Mouse (Mus musculus) G1E (cell line): ENCODE measurements around the gene Sva. TPM values are rescaled to one million over a fixed set of nuclear protein-coding genes. Genes with fewer than 3 reads are reported as not detected.

ENCODE experiments used
- ATAC-seq: 2 replicates; pipeline ENCODE4 v1.8.0; 2016; ENCODE audit warnings: mild to moderate bottlenecking; ENCODE audit not compliant: insufficient number of reproducible peaks, poor library complexity, low FRiP score, severe bottlenecking; ENCODE audit errors: extremely low read depth
- DNase-seq: peaks from one replicate; pipeline ENCODE4 v3.0.0; 2012; ENCODE audit warnings: low spot score
- H3K27me3 ChIP-seq: 2 replicates; pipeline ENCODE4 v1.6.1; 2012; ENCODE audit warnings: mild to moderate bottlenecking, low read length, inconsistent platforms; ENCODE audit not compliant: insufficient read depth
- H3K36me3 ChIP-seq: replicated peaks from 2 replicates; pipeline ENCODE3; 2012; ENCODE audit warnings: mild to moderate bottlenecking, inconsistent platforms
- H3K4me1 ChIP-seq: 2 replicates; pipeline ENCODE4 v1.6.1; 2012; ENCODE audit warnings: low read depth, low read length, inconsistent platforms, mixed read lengths; ENCODE audit not compliant: insufficient read depth
- H3K4me3 ChIP-seq: 2 replicates; pipeline ENCODE4 v1.5.1; 2012; ENCODE audit warnings: low read depth, mild to moderate bottlenecking, inconsistent platforms, low read length, moderate library complexity, mixed read lengths
- H3K9me3 ChIP-seq: replicated peaks from 2 replicates; pipeline ENCODE4 v1.6.1; 2012; ENCODE audit warnings: inconsistent platforms
- CTCF ChIP-seq: IDR thresholded peaks from 2 replicates; pipeline ENCODE4 v1.5.1; 2012; ENCODE audit warnings: low read depth, low read length, inconsistent platforms, mixed read lengths
- GATA1 ChIP-seq: IDR thresholded peaks from 2 replicates; pipeline ENCODE4 v1.6.1; 2012; ENCODE audit warnings: borderline replicate concordance, low read length, inconsistent platforms, mixed read lengths
- GATA2 ChIP-seq: IDR thresholded peaks from 2 replicates; pipeline ENCODE4 v1.6.1; 2012; ENCODE audit warnings: low read depth, low read length, inconsistent platforms, borderline replicate concordance
- POLR2AphosphoS5 ChIP-seq: IDR thresholded peaks from 2 replicates; pipeline ENCODE4 v1.6.1; 2012; ENCODE audit warnings: low read depth, low read length, inconsistent platforms; ENCODE audit not compliant: insufficient replicate concordance
- TAL1 ChIP-seq: conservative IDR thresholded peaks from 2 replicates; pipeline ENCODE4 v1.6.1; 2012; ENCODE audit warnings: low read depth, low read length, inconsistent platforms, mixed read lengths
- polyA plus RNA-seq: library from polyadenylated mRNA; stranded (reverse); fragments of >175 nt; gene quantifications from 2 replicates; pipeline ENCODE4 v1.2.3, GENCODE M21; 2012
- total RNA-seq, 2 experiments: library from RNA; stranded (forward) in 1 of 2; stranded (reverse) in 1 of 2; fragments of 200-1000 nt in 1 of 2; fragments of >200 nt in 1 of 2; fragmentation: Nextera tagmentation in 1 of 2; gene quantifications; 2 replicates each; pipeline ENCODE4 v1.2.3; 2014 to 2017

Gene Sva
- not detected in 2 replicates for total RNA-seq (2014; fragmentation: Nextera tagmentation)
- total RNA-seq (2017) = not detected in 2 replicates
- polyA plus RNA-seq = not detected in 2 replicates

- Histone ChIP-seq H3K27me3 (no peaks in the 10 kb centered on the region), H3K9me3 (no peaks in the 10 kb centered on the region), H3K36me3 (no peaks in the 10 kb centered on the region), H3K4me1 (no peaks in the 10 kb centered on the region), H3K4me3 (no peak within 1 kb of the TSS)
- no peak for DNase-seq
- TF ChIP-seq POLR2AphosphoS5 (no peak), TAL1 (no peak), GATA1 (no peak), GATA2 (no peak), CTCF (no peak)
- ATAC-seq = no peak
Measured at GRCm38 (mm10) chr6:42038094-42038493, at the start of gene Sva. Sva (plus strand) TSS chr6:42038394.

Other genes with a start within 250 kb of the Sva start
- gene Pip, start 190.9 kb upstream of the Sva start, total RNA-seq (2014; fragmentation: Nextera tagmentation) = not detected in 2 replicates
- 0.11 TPM in 1 of 2 replicates, not detected in the other for gene Pip, start 190.9 kb upstream of the Sva start, total RNA-seq (2017)
- not detected in 2 replicates for gene Pip, start 190.9 kb upstream of the Sva start, polyA plus RNA-seq
- not detected in 2 replicates for gene Sval2, start 185.4 kb upstream of the Sva start, total RNA-seq (2014; fragmentation: Nextera tagmentation)
- gene Sval2, start 185.4 kb upstream of the Sva start, total RNA-seq (2017) = not detected in 2 replicates
- gene Sval2, start 185.4 kb upstream of the Sva start, polyA plus RNA-seq = not detected in 2 replicates
- not detected in 2 replicates for gene Sval1, start 86.8 kb upstream of the Sva start, total RNA-seq (2014; fragmentation: Nextera tagmentation)
- gene Sval1, start 86.8 kb upstream of the Sva start, total RNA-seq (2017) = not detected in 2 replicates
- gene Sval1, start 86.8 kb upstream of the Sva start, polyA plus RNA-seq = not detected in 2 replicates
- not detected in 2 replicates for gene Sval3, start 70.3 kb upstream of the Sva start, total RNA-seq (2014; fragmentation: Nextera tagmentation)
- not detected in 2 replicates for gene Sval3, start 70.3 kb upstream of the Sva start, total RNA-seq (2017)
- gene Sval3, start 70.3 kb upstream of the Sva start, polyA plus RNA-seq = not detected in 2 replicates
- not detected in 2 replicates for gene Tas2r139, start 102.5 kb downstream of the Sva start, total RNA-seq (2014; fragmentation: Nextera tagmentation)
- 0.23 TPM in 1 of 2 replicates, not detected in the other for gene Tas2r139, start 102.5 kb downstream of the Sva start, total RNA-seq (2017)
- gene Tas2r139, start 102.5 kb downstream of the Sva start, polyA plus RNA-seq = not detected in 2 replicates
- not detected in 2 replicates for gene Tas2r144, start 176.9 kb downstream of the Sva start, total RNA-seq (2014; fragmentation: Nextera tagmentation)
- 0.16 TPM in 1 of 2 replicates, not detected in the other for gene Tas2r144, start 176.9 kb downstream of the Sva start, total RNA-seq (2017)
- not detected in 2 replicates for gene Tas2r144, start 176.9 kb downstream of the Sva start, polyA plus RNA-seq
- 0.83 TPM in 1 of 2 replicates, not detected in the other for gene Gstk1, start 207.5 kb downstream of the Sva start, total RNA-seq (2014; fragmentation: Nextera tagmentation)
- gene Gstk1, start 207.5 kb downstream of the Sva start, total RNA-seq (2017) = 0.55 and 0.99 TPM in 2 replicates
- gene Gstk1, start 207.5 kb downstream of the Sva start, polyA plus RNA-seq = not detected in 2 replicates
- gene Tmem139, start 223.6 kb downstream of the Sva start, total RNA-seq (2014; fragmentation: Nextera tagmentation) = not detected in 2 replicates
- gene Tmem139, start 223.6 kb downstream of the Sva start, total RNA-seq (2017) = 0.11 TPM in 1 of 2 replicates, not detected in the other
- gene Tmem139, start 223.6 kb downstream of the Sva start, polyA plus RNA-seq = not detected in 2 replicates
- 76.7 and 91.2 TPM in 2 replicates for gene Casp2, start 226.6 kb downstream of the Sva start, total RNA-seq (2014; fragmentation: Nextera tagmentation)
- gene Casp2, start 226.6 kb downstream of the Sva start, total RNA-seq (2017) = 64.4 and 66.5 TPM in 2 replicates
- 8.2 and 9.2 TPM in 2 replicates for gene Casp2, start 226.6 kb downstream of the Sva start, polyA plus RNA-seq
- 0.24 and 0.45 TPM in 2 replicates for gene Clcn1, start 248.3 kb downstream of the Sva start, total RNA-seq (2014; fragmentation: Nextera tagmentation)
- 0.06 and 0.11 TPM in 2 replicates for gene Clcn1, start 248.3 kb downstream of the Sva start, total RNA-seq (2017)
- not detected in 2 replicates for gene Clcn1, start 248.3 kb downstream of the Sva start, polyA plus RNA-seq